In the genomic region with DNA sequence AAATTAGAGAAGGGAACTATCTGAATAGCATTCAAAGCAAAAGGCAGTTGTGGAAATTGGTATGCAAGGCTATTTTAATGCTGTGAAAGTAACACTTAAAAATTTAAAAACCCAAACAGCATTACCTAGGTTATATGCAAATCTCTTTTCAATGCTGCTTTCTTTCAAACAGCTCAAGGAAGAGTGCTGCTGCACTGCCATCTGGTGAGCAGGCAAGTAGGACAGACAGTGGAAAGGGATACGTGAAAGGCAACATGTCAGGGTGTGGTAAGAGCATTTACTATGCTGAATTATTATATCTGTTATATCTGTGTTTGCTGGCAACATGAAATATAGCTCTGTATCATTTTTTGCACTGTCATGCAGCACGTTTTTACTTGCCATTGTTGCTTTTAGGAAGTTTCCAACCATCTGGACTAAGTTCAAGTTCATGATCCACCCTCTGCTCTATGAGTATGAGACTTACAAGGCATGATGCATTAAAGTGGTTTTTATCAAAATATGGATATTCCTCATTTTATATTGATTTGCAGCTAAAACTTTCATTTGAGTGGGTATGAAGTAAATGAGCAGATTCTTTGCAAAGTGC, we compare ENCODE assay signal across 7 mouse cellular contexts.
DNase-seq lines count a peak whose midpoint lies in the region; ATAC-seq lines count a peak whose summit lies in the region.

No protein-coding gene starts in this region.

- H3K27me3 ChIP-seq in midbrain, embryonic 15.5 days (replicated peaks), result no peaks in the 10 kb centered on the region

- peaks cover 3% of the 10 kb centered on the region; the same call in 1 of the 2 replicates for H3K4me1 ChIP-seq in midbrain, embryonic 15.5 days

- H3K9ac ChIP-seq in midbrain, embryonic 15.5 days, result no peak overlapping the region

- no peak overlapping the region for H3K4me2 ChIP-seq in midbrain, embryonic 15.5 days

- H3K36me3 ChIP-seq in midbrain, embryonic 15.5 days (replicated peaks), result no peaks in the 10 kb centered on the region

- 20% methylated on average over 2 of the region's 2 CpGs for WGBS in midbrain, embryonic 15.5 days

- no peak overlapping the region for H3K4me3 ChIP-seq in midbrain, embryonic 15.5 days

- H3K9me3 ChIP-seq in midbrain, embryonic 15.5 days, result no peaks in the 10 kb centered on the region

- no peak overlapping the region for H3K27ac ChIP-seq in midbrain, embryonic 15.5 days

- DNase-seq in NIH3T3 (ENCODE audit: low read depth), result peak; percentile 4
- peak; percentile 33 for DNase-seq in embryo, embryonic 11 days
- DNase-seq in layer of hippocampus, adult 11-12 months (ENCODE audit: low spot score), result peak; percentile 51
- no peak for DNase-seq in kidney, adult 8-10 months
- DNase-seq in urinary bladder, postnatal 4 days (ENCODE audit: low spot score in 2 of 2), result no peak

- ATAC-seq in midbrain, embryonic 15.5 days (replicated peaks), result peak; percentile 92
- no peak for ATAC-seq in cerebellum, adult (ENCODE audit: insufficient number of reproducible peaks, low FRiP score, low TSS enrichment)

Comparison
In these comparisons a context has a peak if more than half of its experiments do, and no peak if none do; other contexts are left out.
1. DNase-seq: peak in NIH3T3 (single experiment), embryo, embryonic 11 days (single experiment) and layer of hippocampus, adult 11-12 months (single experiment); none in kidney, adult 8-10 months (0 of 2) and urinary bladder, postnatal 4 days (0 of 2).